Mouse (Mus musculus) MN1 (cell line): ENCODE measurements around the gene Tvp23a.

ENCODE experiments used
- DNase-seq: peaks from one replicate; pipeline ENCODE4 v3.0.0-alpha.2; 2016; ENCODE audit warnings: low spot score

Gene Tvp23a

DNA sequence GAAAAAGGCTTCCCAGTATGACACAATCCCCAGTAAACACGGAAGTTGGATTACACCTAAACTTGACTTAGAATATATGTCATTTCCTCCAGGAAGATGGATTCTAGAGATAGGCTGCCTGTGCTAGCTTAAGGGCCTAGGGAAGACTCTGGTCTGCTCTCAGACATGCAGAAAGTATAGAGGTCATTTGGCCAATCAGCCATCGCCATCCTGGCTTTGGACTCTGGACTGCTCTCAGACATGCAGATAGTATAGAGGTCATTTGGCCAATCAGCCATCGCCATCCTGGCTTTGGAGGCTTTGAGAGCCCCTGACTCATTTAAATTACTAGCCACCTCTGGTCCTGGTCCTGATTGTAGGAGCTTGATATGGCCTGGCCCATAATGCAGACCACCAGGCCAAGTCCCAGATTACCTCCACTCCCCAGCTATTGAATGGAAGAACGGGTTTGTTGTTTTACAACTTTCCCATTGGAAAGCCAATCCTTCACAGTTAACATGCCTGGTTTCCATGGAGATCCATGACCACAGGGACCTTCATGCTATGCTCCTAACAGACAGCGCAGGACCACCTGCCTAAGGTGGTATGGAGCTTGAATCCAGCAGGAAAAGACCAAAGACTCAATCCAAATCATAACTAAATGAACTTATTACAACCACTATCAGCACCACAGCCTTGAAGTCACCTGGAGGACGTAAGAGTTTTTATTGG is 6.9 kb upstream of the Tvp23a start:
- no peak for DNase-seq

DNA sequence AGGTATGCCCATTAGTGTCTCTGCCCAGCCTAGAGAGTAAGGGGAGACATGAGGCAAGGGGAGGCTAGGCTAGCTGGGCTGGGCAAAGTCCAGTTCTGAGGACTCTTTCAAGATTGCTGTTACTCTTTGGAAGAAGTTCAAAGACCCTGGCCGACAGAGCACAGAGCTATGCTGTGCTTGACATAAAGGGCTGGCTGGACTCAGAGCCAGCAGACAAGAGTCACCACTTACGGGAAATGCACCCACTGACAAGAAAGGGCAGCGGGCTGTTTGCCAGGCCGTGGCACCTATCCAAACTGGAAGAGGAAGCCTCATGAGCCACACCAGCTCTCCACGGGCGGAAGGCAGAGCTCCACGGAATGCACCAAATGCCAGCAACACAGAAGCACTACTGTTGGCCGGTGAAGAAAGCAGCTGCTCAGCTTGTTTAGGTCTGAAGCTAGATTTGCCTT is 5.3 kb upstream of the Tvp23a start:
- DNase-seq: peak; percentile 72

- DNase-seq: no peak
Measured at GRCm38 (mm10) chr16:10451906-10452305, 4.7 kb upstream of the Tvp23a start.

DNA sequence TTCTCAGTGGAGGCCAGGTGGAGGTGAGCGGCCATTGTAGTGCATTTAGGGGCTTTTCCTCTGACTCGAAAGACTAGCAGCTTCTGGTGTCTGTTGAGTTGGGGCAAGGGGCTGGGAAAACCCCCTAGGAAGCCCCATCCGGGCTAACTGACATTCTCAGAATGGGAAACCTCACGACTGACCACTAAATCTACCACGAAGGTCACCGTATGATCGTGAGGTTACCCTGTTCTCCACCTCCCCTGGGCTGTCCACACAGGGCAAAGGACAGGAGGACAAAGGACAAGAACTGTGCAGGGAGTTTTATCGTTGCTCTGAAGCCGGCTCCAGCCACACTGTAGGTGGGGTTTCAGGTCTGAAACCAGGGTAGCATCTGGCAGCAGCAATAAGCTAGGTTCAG is 1.8 kb upstream of the Tvp23a start:
- no peak for DNase-seq

- DNase-seq: no peak
Measured at GRCm38 (mm10) chr16:10447781-10448180, 619 bp upstream of the Tvp23a start.

GRCm38 (mm10) chr16:10446573-10447263 is 444 bp downstream of the Tvp23a start:
- peak; percentile 45 for DNase-seq

GRCm38 (mm10) chr16:10443723-10444122 is 3.4 kb downstream of the Tvp23a start:
- peak; percentile 33 for DNase-seq

- DNase-seq: no peak
Measured at GRCm38 (mm10) chr16:10441761-10442160, 5.4 kb downstream of the Tvp23a start.

- no peak for DNase-seq
Measured at GRCm38 (mm10) chr16:10441328-10441727, 5.8 kb downstream of the Tvp23a start.

GRCm38 (mm10) chr16:10438055-10438454 is 9.1 kb downstream of the Tvp23a start:
- DNase-seq: no peak

DNA sequence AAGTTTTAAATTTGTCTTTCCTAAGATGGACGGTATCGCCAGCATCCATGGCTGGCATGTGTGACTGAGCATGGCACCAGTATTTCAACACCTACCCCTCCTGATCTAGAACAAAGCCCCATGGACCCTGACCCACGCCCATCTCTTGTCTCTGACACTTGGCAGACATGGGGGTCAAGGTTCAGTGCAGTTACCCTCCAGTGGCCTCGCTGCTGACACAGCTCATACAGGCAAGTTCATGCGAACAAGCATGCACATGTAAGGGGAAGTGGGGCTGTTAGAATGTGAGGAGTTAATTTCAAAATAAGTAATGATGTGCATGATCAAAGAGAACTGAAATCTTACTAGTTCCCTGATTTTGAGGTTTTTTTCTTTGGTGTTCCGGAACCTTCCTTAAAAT is 11.0 kb downstream of the Tvp23a start:
- no peak for DNase-seq

DNA sequence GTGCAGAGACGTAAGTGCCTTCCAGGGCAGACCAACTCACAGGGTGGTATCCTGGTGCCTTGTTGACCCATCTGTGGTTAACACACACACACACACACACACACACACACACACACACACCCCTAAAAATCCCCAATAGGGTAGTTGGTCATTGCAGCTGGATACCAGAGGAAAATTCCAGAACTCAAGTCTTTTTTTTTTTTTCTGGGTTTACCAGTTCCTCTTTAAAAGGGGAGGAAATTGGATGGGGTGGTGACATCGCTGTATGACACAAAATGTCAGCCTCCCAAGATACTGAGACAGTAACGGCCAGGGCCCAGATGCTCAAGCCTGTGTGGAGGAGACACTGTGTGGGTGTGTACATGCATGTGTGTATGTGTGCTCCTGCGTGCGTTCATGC is 13.8 kb downstream of the Tvp23a start:
- DNase-seq: no peak

- no peak for DNase-seq
Measured at GRCm38 (mm10) chr16:10432387-10432786, 14.8 kb downstream of the Tvp23a start.

DNA sequence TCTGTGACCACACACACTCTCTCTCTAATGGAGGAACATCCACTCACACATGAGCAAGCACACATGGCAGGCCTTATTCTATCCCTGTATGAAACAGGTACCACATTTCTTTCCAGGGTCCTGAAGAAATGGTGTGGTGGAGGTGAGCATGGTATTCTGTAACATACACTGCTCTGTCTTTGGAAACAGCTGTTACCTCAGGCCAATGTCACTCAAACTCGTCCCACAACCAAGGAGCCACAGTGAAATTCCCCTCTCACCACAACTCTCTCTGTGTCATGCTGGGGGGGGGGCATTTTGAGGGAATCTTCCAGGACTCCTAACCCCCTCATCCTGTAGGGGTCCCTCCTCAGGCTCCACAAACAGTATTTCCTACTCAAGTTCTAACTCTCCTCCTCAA is 15.3 kb downstream of the Tvp23a start:
- no peak for DNase-seq

DNA sequence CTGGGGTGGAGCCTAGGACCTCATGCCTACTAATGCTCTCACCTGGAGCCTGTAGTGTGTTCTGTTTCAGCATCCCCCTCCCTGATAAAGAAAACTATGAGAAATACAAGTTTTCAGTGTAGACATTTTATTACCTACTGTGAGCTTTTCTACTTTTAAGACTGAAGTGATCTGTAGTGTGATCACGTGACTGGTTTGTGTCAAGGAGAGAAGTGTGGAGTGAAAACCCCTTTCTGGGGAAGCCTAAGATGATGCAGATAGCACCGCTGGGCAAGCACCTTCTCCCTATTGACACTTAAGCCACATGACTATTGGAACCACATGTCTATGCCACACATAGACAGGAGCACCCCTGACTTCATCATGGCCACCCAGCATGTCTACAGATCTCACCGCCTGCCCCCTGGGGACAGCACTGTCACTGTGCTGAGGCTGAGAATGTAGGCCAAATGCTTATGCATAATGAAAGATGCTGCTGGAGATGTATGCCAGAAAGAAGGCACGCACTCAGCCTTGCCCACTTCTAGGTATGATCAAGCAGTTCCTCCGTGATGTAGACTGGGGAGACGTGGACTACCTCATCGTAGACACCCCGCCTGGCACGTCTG is 26.6 kb downstream of the Tvp23a start:
- DNase-seq: no peak

DNA sequence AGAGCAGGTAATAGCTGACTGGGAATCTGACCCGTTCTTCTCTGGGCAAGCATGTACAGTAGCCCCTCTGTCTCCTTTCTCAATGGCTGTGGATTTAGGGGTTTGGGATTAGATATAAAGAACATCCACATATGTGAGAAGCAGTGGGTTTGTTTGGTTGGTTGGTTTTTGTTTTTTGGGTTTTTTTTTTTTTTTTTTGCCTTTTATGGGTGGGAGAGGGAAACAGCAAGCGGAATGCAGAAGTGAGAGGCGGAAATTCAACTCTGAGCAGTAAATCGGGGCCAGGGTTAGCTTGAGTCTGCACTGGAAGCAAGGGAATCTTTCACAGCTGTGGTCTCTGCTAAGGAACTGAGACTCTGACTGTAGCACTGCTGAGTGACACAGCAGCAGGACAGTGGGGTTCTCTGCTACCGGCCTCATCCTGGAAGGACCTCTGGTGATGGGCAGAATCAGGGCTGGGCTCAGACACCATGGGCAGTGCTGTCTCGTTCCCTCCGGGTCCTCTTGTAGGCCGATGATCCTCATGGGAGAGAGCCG is 29.4 kb downstream of the Tvp23a start:
- no peak for DNase-seq

DNA sequence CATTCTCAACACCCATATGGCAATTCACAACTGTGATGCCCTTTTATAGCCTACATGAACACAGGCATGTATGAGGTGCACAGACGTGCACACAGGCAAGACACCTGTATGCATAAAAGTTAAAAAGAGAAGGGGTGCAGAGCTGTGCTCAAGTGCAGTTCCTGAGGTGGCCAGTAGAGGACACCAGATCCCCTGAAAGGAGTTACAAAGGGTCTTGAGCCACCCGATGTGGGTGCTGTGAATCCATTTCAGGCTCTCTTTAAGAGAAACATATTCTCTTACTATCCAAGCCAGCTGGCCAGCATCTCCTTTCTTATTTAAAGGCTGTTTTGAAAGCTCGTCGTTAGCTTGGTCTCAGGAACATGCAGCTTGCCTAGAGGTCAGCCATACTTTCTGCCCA is 30.3 kb downstream of the Tvp23a start:
- DNase-seq: no peak

GRCm38 (mm10) chr16:10415976-10416375 is 31.2 kb downstream of the Tvp23a start:
- no peak for DNase-seq

GRCm38 (mm10) chr16:10411764-10412746 is 35.1 kb downstream of the Tvp23a start, which contains the start of gene Nubp1:
TSS of gene Nubp1 (plus strand) at chr16:10411948.
- peak; percentile 95 for DNase-seq

- DNase-seq: peak; percentile 69
Measured at GRCm38 (mm10) chr16:10399160-10399559, 48.0 kb downstream of the Tvp23a start.

- DNase-seq: no peak
Measured at GRCm38 (mm10) chr16:10398755-10399154, 48.4 kb downstream of the Tvp23a start.
